Mouse (Mus musculus) intestine, postnatal 0 days (tissue): ENCODE results near the gene Panx3. TPM values are rescaled to one million over a fixed set of nuclear protein-coding genes. Genes with fewer than 3 reads are reported as not detected.

Source experiments
- ATAC-seq: fragments of 200-750 bp; cut with Nextera tagmentation; 2 replicates; pipeline ENCODE4 v1.8.0; 2017; ENCODE audit warnings: mild to moderate bottlenecking, moderate TSS enrichment, moderate library complexity
- H3K27ac ChIP-seq: fragments of 300-500 bp; sonication (generic); 2 replicates; pipeline ENCODE4 v1.5.1; 2014; ENCODE audit warnings: mild to moderate bottlenecking, low read depth, low read length, moderate library complexity
- H3K27me3 ChIP-seq: fragments of 300-500 bp; sonication (generic); replicated peaks from 2 replicates; pipeline ENCODE4 v1.6.1; 2014; ENCODE audit warnings: low read length, mixed read lengths; ENCODE audit not compliant: control insufficient read depth, insufficient read depth
- H3K36me3 ChIP-seq: fragments of 300-500 bp; sonication (generic); 2 replicates; pipeline ENCODE4 v1.6.1; 2014; ENCODE audit warnings: mild to moderate bottlenecking, moderate library complexity; ENCODE audit not compliant: control insufficient read depth, insufficient read depth
- H3K4me1 ChIP-seq: fragments of 300-500 bp; sonication (generic); replicated peaks from 2 replicates; pipeline ENCODE4 v1.6.1; 2014; ENCODE audit warnings: antibody characterized with exemption, low read length, mixed read lengths; ENCODE audit not compliant: control insufficient read depth, insufficient read depth
- H3K4me2 ChIP-seq: fragments of 300-500 bp; sonication (generic); replicated peaks from 2 replicates; pipeline ENCODE4 v1.6.1; 2014; ENCODE audit warnings: low read depth, mild to moderate bottlenecking, moderate library complexity
- H3K4me3 ChIP-seq: fragments of 300-500 bp; sonication (generic); 2 replicates; pipeline ENCODE4 v1.5.1; 2014; ENCODE audit warnings: low read depth, low read length
- H3K9ac ChIP-seq: fragments of 300-500 bp; sonication (generic); 2 replicates; pipeline ENCODE4 v1.6.1; 2014; ENCODE audit warnings: mild to moderate bottlenecking, low read depth, low read length
- H3K9me3 ChIP-seq: fragments of 300-500 bp; sonication (generic); 2 replicates; pipeline ENCODE4 v1.6.1; 2016; ENCODE audit warnings: mixed run types; ENCODE audit not compliant: control insufficient read depth
- CTCF ChIP-seq: sonication (generic); IDR thresholded peaks from 2 replicates; pipeline ENCODE4 v1.5.1; 2016; ENCODE audit warnings: low read depth, mild to moderate bottlenecking, control low read depth, antibody characterized with exemption, moderate library complexity
- WGBS: fragments of 180-500 bp; shearing (Covaris S2); extraction: QIAGEN DNeasy Blood & Tissue Kit; methylation state at CpG from one replicate; pipeline ENCODE4 v1.1.7; 2014; 5-methylcytosine and 5-hydroxymethylcytosine counted together
- polyA plus RNA-seq: library from polyadenylated mRNA; unstranded; fragments of >200 nt; fragmentation: Nextera tagmentation; extraction: Ambion mirVana; gene quantifications from 2 replicates; pipeline ENCODE4 v1.2.1, GENCODE M21; 2015

The Panx3 gene
- polyA plus RNA-seq, 1 experiment from 2014 or later, result not detected

DNA sequence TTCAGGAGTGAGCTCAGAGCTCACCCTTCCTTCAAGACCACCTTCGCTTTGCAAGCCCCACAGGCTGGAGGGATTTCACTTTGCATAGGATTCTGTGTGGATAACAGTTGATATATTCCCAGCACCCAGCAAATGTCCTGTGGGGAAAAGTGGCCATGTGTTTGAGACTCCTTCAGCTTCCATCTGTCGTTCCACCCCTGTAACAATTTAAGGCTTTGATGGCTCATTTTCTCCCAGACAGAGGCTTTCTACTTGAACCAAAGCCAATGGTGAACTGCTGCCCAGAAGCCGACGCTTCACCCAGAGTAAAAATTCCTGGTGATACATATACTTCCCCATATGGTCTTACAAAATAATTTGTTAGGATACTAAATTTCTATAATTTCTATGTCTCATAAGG, 6.3 kb upstream of the Panx3 start:
- no peak for TF ChIP-seq CTCF
- Histone ChIP-seq H3K4me3 (no peak overlapping the region), H3K27me3 (no peaks in the 10 kb centered on the region), H3K4me2 (no peak overlapping the region), H3K36me3 (no peaks in the 10 kb centered on the region), H3K9me3 (0 out of 2 replicates have a peak, but pooled peaks cover 3% of the 10 kb centered on the region), H3K4me1 (no peaks in the 10 kb centered on the region), H3K27ac (no peak overlapping the region), H3K9ac (no peak overlapping the region)
- no peak for ATAC-seq
- WGBS, result 80% methylated on average over 4 of the region's 4 CpGs

DNA sequence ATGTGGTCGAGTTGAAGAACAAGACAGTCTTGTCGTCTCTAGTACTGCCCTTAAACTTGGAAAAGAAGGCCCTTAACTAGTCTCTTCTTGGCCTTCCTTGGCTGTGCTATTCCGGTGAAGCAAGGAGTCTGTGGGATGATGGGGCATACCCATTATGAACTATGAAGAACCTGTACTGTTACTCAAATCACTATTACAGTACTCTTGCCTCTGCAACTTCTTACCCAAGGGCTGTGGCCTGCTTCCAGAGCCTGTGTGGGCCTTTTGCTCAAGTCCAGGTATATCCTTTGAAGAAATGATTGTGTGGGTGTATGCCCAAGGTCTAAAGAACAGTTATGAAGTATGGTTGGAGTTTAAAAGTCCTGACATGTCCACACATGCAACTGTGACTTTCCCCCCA, 1.2 kb upstream of the Panx3 start:
- H3K9me3 ChIP-seq, result 0 out of 2 replicates have a peak, but pooled peaks cover 3% of the 10 kb centered on the region
- TF ChIP-seq CTCF, result no peak
- H3K27me3 ChIP-seq, result no peaks in the 10 kb centered on the region
- H3K27ac ChIP-seq, result no peak overlapping the region
- no peaks in the 10 kb centered on the region for H3K4me1 ChIP-seq
- ATAC-seq, result no peak
- H3K9ac ChIP-seq, result no peak overlapping the region
- H3K36me3 ChIP-seq, result no peaks in the 10 kb centered on the region
- 95% methylated on average over 3 of the region's 3 CpGs for WGBS
- no peak overlapping the region for H3K4me2 ChIP-seq
- no peak overlapping the region for H3K4me3 ChIP-seq

GRCm38 (mm10) chr9:37669678-37670077, 643 bp upstream of the Panx3 start:
- 50% methylated on average over 4 of the region's 4 CpGs for WGBS
- Histone ChIP-seq H3K9ac (no peak overlapping the region), H3K9me3 (0 out of 2 replicates have a peak, but pooled peaks cover 3% of the 10 kb centered on the region), H3K36me3 (no peaks in the 10 kb centered on the region), H3K27ac (no peak overlapping the region), H3K4me2 (no peak overlapping the region), H3K4me3 (no peak overlapping the region), H3K27me3 (no peaks in the 10 kb centered on the region), H3K4me1 (no peaks in the 10 kb centered on the region)
- TF ChIP-seq CTCF, result no peak
- no peak for ATAC-seq

- Histone ChIP-seq H3K27ac (no peak overlapping the region), H3K9me3 (no peaks in the 10 kb centered on the region), H3K4me3 (no peak overlapping the region), H3K36me3 (no peaks in the 10 kb centered on the region), H3K4me1 (no peaks in the 10 kb centered on the region), H3K9ac (no peak overlapping the region), H3K4me2 (no peak overlapping the region), H3K27me3 (no peaks in the 10 kb centered on the region)
- ATAC-seq, result no peak
- TF ChIP-seq CTCF, result no peak
- WGBS, result 62% methylated on average over 7 of the region's 7 CpGs
Observed at GRCm38 (mm10) chr9:37666045-37666444, 3.0 kb downstream of the Panx3 start.

- Histone ChIP-seq H3K27me3 (no peaks in the 10 kb centered on the region), H3K4me3 (no peak overlapping the region), H3K4me1 (no peaks in the 10 kb centered on the region), H3K9me3 (no peaks in the 10 kb centered on the region), H3K36me3 (no peaks in the 10 kb centered on the region), H3K9ac (no peak overlapping the region), H3K27ac (no peak overlapping the region), H3K4me2 (no peak overlapping the region)
- TF ChIP-seq CTCF, result no peak
- ATAC-seq, result no peak
- WGBS, result 59% methylated on average over 2 of the region's 2 CpGs
Observed at GRCm38 (mm10) chr9:37664604-37665003, 4.4 kb downstream of the Panx3 start.

DNA sequence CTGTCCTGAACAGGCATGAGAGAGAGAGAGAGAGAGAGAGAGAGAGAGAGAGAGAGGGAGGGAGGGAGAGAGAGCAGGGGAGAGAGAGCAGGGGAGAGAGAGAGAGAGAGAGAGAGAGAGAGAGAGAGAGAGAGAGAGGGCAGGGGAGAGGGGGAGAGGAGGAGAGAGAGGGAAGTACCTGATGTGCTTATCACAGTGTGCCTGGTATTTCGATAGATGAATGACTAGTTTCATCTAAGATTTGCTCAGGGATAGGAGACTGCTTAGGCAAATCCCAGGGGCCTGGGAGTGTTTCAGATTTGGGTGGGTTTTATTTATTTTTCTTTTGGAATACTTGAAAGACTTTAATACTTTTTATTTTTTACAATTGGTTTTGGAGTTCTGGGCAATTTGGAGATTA, 5.8 kb downstream of the Panx3 start:
- Histone ChIP-seq H3K4me2 (no peak overlapping the region), H3K36me3 (no peaks in the 10 kb centered on the region), H3K9ac (no peak overlapping the region), H3K9me3 (no peaks in the 10 kb centered on the region), H3K27ac (no peak overlapping the region), H3K4me3 (no peak overlapping the region), H3K4me1 (no peaks in the 10 kb centered on the region), H3K27me3 (no peaks in the 10 kb centered on the region)
- 69% methylated on average over 1 of the region's 1 CpGs for WGBS
- no peak for TF ChIP-seq CTCF
- no peak for ATAC-seq

GRCm38 (mm10) chr9:37659413-37659812, 9.6 kb downstream of the Panx3 start:
- Histone ChIP-seq H3K36me3 (peaks cover under 1% of the 10 kb centered on the region; the same call in 1 of the 2 replicates), H3K4me1 (no peaks in the 10 kb centered on the region), H3K4me2 (no peak overlapping the region), H3K9me3 (no peaks in the 10 kb centered on the region), H3K4me3 (no peak overlapping the region), H3K27ac (no peak overlapping the region), H3K27me3 (no peaks in the 10 kb centered on the region), H3K9ac (no peak overlapping the region)
- no peak for TF ChIP-seq CTCF
- ATAC-seq, result no peak
- 77% methylated on average over 6 of the region's 6 CpGs for WGBS
